Mouse (Mus musculus): Measurements from ENCODE around the gene Gm45837.

The Gm45837 gene

DNA sequence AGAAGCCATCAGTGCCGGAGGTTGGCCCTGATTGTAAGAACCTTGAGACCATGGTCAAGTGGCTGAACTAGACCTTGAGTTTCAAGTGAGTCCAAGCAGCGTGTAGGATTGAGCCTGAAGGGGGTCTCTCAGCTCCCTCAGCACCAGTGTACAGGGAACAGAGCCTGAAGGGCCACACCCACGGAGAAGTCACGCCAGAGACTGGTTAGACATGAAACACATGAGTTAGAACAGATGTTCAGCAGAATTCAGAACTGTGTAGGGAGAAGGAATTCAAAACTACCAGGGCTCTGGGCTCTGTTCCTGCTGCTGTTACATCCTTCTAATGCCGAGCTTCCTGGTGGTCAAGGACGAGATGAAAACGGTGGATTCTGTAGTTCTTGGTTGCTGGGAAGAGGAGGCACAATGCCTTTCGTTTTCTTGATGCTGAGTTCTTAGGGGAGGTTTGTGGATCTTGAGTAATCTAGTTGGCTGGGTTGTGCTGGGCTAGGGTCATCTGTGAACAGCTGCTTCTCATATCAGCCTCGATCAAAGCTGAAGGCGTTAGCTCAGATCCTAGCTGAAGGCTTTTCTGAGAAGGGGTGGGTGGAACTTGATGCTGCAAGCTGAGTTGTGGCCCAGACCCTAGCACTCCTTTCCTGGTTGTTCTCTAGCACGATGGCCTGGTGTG is at the start of gene Gm45837:
TSS of gene Gm45837 (plus strand) at position 620 of the 670 bp plus-strand sequence.
- DNase-seq (ENCODE audit: low spot score) = no peak

DNA sequence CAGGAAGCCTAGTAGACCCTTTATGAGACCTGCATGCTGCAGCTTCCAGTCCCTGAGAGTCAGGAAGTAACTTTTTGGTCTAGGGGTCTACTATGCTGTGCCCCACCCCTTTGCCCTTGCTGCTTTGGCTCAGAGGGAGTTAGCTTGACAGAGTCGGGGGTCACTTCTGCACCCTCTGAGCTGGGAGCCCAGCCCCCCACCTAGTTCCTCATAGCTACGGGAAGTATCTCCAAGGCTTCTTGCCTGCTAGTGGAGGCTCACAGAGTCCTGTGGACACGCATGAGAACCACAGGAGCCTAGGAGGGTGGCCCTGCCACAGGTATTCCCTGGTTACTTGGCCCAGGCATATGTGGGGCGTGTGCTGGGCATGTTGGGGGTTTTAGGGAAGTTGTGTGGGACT is 49.7 kb upstream of the Gm45837 start:
- DNase-seq (ENCODE audit: low spot score) = no peak

DNA sequence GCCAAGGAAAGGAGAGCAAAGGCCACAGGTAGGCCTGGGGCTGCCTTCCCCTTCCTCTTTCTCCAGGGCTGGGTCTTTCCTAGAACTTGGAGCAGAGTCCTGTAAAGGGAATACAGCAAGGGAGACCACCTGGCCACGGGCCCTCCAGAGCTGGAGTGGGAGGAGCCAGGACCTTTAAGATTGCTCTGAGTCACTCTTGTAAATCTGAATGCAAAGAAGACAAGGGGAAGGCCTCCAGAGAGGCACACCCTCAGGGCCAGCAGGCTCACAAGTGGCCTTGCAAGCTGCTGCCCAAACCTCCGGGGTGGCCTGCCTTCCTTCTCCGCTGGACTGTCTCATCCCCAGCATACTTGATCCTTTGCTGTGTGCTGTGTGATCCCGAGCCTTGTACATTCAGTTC is 48.9 kb upstream of the Gm45837 start:
- no peak for DNase-seq (ENCODE audit: low spot score)

DNA sequence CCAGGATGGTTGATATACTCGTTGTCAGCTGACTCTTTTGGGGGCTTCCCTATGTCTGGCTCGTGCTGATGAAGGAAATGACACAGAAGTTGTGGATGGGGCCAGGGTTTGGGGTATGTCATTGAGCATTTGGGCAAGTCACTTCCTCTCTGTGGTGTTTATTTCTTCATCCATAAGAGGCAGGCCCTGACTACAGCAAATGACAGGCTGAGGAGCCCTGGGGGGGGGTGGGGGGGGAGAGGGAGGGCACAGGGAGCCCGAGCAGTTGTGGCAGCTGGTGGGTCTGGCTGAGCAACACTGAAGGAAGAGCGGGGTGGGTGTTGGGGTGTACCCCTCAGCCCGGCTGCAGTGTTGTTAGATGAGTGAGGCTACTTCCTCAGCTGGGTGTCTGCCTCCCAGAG is 47.9 kb upstream of the Gm45837 start:
- no peak for DNase-seq (ENCODE audit: low spot score)

DNA sequence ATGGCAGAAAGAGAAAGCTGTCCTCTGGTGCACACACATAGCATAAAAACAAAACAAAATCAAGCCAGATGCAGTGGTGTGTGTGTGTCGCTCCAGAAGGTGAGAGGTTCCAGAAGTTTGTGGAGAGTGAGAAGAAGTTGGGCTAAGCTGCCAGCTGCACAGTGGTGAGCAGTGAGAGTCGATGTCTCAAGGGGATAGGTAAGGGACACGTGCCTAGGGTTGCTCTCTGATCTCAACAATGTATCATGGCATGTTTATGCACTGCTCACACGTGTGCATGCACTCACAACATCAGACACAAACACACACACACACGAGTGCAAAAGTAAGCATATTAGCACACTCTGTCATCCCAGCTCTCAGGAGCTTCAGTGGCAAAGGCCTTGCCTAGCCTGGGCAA is 46.8 kb upstream of the Gm45837 start:
- DNase-seq (ENCODE audit: low spot score) = no peak

DNA sequence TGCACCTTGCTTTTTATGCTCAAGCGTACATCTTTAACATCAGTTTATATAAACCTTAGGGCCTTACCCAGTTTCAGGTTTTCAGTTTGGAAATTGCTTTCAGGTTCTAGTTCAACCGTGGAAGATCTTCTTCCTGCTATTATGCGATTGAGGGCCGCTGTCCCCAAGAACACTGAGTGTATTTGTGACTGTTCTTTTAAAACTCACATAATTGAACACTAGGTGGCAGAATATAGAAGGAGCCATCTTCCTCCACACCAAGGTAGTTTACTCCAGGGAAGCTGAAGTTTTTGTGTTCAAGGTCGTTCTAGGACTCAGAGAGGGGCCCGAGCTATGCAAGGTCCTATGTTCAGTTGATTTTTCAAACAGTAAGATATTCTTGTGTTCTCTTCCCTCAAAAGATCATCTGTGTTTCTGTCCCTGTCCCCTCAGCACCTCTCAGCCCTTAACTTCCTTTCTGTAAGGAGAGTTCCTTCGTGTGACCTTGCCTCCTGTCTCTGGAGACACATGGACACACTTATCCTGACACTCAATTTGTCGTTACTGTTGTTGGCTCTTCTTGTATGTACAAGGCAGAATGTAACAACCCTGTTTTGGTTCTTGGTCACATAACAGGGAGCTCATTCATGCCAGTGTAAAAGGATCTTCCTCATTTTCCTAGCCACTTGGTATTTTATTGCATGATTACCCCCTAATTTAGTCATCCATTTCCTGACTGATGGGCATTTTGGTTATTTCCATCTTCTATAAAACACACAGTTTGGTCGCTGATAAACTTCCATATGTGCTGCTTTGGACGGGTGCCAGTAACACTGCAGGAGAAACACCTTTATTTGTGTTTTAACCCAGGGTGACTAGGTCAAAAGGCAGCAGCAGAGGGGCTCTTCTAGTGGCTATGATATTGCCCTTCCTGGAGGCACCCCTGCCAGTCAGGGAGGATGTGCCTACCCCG is 42.5 kb upstream of the Gm45837 start:
- no peak for DNase-seq (ENCODE audit: low spot score)

DNA sequence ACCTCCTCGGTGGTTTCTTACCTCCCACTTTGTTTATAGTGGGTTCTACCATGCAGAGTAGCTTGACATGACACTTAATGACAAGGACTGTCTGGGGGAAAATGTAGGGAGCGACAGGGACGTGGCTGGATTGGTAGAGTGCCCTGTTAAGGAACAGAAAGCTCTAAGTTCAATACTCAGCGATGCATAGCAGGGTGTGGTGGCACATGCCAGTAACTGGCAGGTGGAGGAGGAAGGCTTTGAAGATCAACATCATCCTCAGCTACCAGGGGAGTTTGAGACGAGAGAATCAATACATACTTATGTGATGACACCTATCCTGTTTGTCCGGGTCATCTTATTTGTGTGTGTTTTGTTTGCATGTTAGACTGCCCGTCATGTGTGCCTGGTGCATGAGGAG is 41.0 kb upstream of the Gm45837 start:
- DNase-seq (ENCODE audit: low spot score) = no peak

DNA sequence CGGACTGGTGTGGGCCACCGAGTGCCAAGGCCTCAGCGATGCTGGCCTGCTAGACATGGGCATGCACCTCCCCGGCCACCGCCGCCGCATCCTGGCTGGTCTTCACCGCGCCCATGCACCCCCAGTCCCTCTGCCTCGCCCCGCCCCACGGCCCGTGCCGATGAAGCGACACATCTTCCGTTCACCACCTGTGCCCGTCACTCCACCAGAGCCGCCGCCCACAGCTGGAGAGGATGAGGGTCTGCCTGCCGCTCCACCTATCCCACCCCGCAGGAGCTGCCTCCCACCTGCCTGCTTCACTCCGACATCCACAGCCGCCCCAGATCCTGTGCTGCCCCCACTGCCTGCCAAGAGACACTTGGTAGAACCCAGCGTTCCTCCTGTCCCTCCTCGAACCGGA is 37.6 kb upstream of the Gm45837 start:
- no peak for DNase-seq (ENCODE audit: low spot score)

DNA sequence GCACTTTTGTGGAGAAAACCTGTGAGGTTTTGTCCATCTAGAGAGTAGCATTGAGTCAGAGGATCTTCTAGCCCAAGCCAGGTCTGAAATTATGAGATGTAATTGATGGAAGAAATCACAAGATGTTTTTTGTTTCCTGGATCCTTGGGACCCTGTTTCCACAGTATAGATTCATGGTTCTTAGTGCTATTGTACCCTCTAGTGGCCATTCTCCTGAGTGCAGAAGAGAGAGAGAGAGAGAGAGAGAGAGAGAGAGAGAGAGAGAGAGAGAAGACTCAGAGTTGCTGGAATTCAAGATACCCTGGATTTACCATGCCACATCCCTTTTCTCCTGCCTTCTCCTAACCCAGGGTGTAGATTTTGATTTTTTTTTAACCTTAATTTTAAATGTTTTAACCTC is 36.5 kb upstream of the Gm45837 start:
- no peak for DNase-seq (ENCODE audit: low spot score)

DNA sequence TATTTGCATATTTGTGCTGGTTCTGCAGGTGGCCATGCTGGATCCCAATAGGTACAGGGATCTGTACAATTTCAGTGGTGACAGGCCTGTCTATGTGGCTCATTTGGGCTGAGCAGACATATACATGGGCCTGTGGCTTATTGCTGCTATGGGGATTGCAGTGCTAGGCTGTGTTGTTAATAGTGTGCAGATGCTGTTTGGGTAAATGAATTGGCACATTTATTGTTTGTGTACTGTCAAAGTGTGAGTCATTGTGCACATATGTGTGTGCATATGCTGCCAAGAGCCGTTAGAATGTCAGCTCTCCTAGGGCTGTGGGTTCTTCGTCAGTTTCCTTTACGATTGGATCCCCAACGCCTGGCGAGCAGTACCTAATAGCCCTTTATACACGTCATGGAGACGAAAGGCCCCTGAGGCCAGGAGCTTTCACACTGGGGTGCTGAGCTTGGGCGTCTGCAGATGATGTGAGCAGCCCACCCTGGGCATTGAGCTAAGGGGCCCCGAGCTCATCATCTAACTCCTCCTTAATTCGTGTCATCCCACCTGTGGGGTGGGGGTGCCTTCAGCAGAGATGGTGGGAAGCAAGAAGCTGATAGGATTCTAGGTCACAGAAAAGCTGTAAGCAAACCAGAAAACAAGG is 33.9 kb upstream of the Gm45837 start:
- no peak for DNase-seq (ENCODE audit: low spot score)

DNA sequence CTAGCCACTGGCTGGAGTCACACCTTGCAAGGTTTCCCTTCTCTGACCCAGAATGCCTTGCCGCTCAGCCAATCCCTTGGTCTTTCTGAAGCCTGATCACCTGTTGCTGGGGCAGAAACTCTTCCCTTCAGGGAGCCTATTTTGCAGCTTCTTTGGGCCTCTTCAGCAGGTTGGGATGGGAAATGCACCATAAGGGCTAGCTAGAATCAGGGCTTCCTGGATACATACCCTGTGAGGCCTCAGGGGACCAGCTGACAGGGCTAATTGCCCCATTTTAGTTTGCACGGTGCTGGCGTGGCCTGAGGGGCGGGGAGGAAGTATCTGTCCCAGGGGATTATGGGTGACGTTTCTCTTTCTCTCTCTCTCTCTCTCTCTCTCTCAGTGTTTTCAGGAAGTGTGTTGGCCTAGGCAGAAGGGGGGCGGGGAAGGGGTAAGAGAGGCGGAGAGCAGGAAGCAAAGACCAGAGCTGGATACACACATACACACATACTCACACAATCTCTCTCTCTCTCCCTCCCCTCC is 32.9 kb upstream of the Gm45837 start:
- DNase-seq (ENCODE audit: low spot score) = peak; percentile 62

DNA sequence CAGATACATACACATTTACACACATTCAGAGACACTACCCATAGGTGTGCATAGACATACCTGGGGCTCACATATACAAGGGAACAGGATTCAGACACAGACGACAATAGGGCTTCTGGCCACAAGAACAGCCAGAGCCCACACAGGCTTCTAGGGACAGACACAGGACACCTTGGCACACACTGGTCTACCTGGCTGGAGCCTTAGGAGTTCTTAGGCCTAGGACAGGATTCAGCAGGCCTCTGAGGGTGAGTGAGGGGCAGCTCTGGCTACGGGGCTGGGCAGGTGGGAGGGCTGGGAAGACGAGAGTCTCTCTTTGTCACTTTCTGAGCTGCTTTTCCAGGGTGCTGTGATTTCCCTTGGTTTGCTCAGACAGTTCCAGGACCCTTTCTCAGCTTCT is 32.4 kb upstream of the Gm45837 start:
- DNase-seq (ENCODE audit: low spot score) = no peak

DNA sequence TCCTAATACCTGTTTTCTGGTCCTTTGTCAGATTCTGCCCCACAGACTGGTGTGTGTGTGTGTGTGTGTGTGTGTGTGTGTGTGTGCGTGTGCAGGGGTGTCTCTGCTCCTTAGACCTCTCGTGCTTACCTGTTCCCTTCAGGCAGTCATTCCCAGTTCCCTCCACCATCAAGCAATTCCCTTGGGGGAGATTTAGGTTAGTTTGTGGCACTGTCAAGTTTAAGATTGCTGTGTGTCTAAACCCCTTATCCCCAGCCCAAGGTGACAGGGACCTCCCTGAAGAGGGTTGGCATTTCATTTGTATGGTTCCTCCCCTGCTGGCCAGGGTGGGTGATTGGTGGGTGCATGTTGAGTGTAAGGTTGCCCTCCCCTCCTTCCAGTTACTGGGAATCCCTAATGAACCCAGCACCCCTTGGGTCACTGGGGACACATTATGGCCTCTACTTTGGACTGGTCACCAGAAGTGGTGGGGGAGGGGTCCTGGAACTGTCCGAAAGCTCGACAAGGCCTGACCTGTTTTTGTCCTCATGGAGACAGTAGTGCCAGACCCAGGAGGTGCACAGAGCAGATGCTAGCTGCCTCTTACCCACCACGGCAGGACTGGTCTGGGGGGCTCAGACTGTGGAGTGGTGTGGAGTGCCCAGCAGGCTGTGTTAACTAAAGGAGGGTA is 31.8 kb upstream of the Gm45837 start:
- no peak for DNase-seq (ENCODE audit: low spot score)

DNA sequence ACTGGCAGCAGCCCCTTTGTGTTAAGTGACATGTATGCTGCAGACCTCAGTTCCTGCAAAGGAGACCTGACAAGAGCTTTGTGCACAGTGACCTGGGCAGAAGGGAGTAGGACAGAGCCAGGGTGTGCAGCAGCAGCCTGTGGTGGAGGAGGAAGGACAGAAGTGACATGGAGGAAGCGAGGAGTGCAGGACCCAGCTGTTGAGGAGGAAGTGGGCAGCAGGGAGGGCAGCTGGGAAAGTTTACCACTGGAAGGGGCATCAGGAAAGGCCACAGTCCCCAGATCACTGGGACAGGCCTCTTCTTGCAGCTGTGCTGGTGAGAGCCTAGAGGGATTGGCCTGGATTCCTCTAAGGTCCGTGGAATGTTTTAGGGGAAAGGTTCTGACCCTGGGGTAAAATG is 31.0 kb upstream of the Gm45837 start:
- no peak for DNase-seq (ENCODE audit: low spot score)

DNA sequence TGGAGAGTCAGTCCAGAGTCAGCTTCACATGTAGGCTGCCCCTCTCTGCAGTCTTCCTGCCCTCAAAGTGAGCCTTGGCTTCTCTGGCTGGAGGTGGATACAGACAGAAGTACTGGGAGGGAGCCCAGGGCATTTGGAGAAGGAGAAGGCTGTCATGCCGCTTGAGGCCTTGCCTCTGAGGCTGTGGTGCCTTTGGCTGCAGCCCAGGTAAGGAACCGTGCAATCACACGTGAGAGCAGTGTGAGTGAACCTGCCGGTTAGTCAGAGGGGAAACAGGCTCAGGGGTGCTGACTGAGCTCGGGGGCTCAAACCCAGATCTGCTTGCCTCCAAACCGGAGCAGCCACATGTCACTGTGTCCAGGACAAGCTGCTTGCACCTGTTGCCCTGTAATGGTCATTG is 29.2 kb upstream of the Gm45837 start:
- no peak for DNase-seq (ENCODE audit: low spot score)

DNA sequence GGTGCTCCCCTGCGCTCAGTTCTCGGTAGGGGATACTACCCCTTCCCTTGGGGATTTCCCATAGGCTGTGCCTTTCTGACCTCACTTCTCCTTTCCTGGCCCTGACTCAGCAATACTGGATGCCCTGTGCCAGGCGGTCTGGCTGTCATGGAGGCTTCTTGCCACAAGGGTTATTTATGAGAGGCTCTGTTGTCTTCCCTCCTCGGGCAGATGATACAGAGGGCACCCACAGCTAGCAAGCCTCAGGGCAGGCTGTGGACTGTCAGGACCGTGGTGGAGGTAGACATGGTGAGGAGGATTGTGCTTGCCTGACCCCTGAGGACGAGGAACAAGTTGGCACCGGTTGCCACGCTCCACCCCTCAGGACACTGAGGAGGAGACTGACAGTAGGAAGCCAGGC is 28.3 kb upstream of the Gm45837 start:
- no peak for DNase-seq (ENCODE audit: low spot score)

DNA sequence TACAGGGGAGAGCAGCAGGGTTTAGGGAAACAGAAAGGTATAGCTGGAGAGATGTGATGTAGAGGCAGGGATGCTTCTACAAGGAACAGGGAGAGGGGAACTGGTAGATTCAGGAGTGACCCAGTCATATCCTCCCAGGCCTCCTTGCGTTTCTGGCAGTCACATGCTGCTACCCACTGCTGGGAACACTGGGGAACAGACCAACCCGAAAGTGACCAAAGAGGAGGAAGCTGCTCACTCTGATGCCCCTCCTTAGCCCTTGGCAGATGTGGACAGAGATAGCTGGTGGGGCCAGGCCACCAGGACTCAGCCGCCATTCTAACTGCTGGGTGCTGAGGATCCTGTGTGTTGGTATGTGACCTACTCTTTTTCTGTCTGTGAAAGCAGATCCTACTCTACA is 26.9 kb upstream of the Gm45837 start:
- no peak for DNase-seq (ENCODE audit: low spot score)

DNA sequence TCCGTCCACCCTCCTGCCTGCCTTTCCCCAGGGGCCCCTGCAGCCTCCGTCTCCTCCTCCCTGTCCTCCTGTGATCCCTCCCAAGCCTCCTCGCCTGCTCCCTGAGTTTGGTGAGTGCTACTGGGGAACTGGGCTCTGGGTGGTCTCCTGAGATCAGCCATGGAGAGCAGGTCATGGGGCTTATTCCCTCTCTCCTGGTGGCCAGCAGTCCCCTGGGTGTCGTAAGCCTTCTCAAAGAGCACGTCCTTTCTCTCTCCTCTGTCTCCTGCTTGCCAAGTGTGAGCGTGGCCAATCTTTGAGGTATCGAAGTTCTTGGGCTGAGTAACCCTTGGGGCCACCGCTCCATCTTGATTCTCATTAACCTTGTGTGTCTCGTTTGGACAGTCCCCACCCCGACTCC is 25.8 kb upstream of the Gm45837 start:
- DNase-seq (ENCODE audit: low spot score) = no peak

DNA sequence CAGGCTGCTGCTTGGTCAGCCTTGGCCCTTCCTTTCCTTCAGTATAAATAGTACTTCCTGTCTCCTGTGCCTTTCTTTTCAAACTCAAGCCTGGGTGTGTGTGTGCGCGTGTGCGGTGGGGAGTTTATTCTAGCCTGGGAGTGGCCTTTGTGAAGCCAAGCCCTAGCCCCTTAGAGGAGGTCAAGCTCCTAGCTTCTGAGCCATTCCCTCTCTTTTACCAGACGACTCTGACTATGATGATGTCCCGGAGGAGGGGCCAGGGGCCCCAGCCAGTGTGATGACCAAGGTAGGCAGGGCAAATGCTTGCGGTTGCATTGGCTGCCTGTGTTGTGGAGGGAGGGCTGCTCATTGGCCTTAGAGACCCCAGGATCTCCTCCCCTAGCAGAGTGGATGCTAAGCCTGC is 25.4 kb upstream of the Gm45837 start:
- DNase-seq (ENCODE audit: low spot score) = no peak

DNA sequence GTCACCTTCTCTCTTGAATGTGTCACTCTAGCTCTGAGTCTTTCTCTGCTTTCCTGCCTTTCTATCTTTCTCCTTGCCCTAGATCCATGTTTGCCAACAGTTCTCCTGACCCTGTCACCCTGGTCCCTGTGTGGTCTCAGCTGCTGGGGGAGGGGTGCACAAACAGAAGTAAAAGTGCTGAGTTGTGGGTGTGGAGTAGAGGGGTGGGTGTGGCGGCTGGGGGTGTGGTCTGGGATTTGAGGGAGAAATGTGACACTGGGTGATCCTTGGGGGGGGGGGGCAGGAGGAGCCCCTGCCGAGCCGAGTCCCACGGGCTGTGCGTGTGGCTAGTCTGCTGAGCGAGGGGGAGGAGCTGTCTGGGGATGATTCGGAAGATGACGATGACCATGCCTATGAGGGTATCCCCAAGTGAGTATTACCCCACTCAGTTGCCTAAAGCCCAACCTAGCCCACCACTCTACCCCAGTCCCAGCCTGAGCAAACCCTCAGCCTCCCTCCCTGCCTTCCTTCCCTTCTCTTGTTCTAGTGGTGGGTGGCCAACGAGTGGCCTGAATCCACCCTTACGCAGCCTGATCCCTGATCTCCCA is 24.7 kb upstream of the Gm45837 start:
- no peak for DNase-seq (ENCODE audit: low spot score)

DNA sequence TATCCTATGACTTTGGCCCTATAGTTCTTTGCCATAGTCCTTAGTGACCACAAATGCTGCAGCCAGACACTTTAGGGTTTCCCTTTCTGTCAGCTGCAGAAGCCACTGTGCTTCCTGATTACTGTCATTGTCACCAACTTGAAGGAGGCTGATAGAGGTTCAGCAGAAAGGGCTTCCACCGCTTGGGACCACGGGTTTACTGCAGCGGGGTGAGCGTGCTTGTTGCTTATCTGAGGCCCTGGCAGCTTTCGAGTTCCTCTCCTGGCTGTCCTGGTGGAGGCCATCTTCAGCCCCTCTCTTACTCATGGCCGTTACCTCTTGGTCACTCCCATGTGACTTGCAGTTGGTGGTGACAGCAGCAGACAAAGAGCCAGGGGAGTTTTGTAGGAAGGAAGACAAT is 21.4 kb upstream of the Gm45837 start:
- no peak for DNase-seq (ENCODE audit: low spot score)

DNA sequence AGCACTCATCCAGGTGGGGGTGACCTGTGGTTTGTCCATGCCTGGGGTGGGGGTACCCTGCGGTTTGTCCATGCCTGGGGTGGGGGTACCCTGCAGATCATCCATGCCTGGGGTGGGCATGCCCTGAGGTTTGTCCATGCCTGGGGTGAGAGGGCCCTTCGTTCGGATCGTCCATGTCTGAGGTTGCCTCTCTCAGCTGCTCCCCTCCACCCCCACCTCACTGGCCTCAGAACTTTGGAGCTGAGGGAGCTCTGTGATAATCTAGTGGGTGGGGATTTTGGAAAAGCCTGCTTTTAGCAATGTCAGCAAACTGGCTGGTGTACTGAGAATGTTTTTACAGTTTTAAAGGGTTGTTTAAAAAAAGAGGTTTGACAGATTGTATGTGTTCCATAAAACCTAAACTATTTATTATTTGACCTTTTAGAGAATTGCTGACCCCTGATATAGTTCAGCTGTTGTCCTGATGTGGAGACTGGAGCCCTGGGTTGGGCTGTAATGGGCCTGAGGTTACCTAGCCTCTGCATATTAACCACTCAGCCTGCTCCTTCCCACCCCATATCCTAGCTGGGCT is 18.7 kb upstream of the Gm45837 start:
- DNase-seq (ENCODE audit: low spot score) = no peak

Measured in ovary, postnatal 10 days (tissue).